Mouse (Mus musculus) testis, adult 2 months (tissue): ENCODE measurements at regions not wholly inside any gene's neighbourhood (a gene's known extent, or its start where the extent isn't known, plus 50 kb on each side); places are given as distances from the start of the nearest gene placed in this dataset.

ENCODE experiments used
- CTCF ChIP-seq: fragments of 200-500 bp; IDR thresholded peaks from 2 replicates; pipeline ENCODE4 v1.5.1; 2012; ENCODE audit warnings: low read depth, mild to moderate bottlenecking, inconsistent platforms, low read length, moderate library complexity; ENCODE audit not compliant: control insufficient read depth, insufficient read depth, insufficient replicate concordance
- POLR2A ChIP-seq: fragments of 200-500 bp; IDR thresholded peaks from 2 replicates; pipeline ENCODE4 v1.6.1; 2012; ENCODE audit warnings: low read depth, mild to moderate bottlenecking, inconsistent platforms, low read length, moderate library complexity; ENCODE audit not compliant: control insufficient read depth

GRCm38 (mm10) chr10:60985109-60985576 is 104.0 kb upstream of the Pcbd1 start:
- no peak for TF ChIP-seq CTCF
- no peak for TF ChIP-seq POLR2A
